Comparison of ENCODE assay signal across 10 mouse cellular contexts in the genomic region with DNA sequence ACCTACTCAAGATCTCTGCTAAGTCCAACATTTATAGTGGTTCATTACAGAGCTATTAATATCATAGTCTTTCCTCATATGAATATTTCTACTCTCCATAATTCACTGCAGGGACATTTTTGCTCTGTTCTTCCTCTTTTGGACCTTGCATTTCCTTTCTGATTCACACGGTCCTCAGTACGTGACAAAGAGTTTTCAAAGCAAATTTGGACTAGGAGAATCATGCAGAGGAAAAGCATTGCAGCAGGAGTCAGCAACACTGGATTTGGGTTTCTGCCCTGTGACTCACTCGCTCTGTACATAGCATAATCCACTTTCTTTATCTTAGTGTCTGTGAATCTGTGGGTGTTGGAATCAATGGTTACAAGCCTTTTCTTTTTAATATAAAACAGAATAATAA.
DNase-seq lines count a peak whose midpoint lies in the region; TF ChIP-seq lines count a peak whose summit lies in the region.
"Had no signal": no experiment of that assay in that cellular context is flagged by ENCODE, and none has a peak within 500 bp of the region (broad histone marks: within the 10 kb centered on the region; RNA-seq: fewer than 3 reads in every experiment).

No protein-coding gene starts in this region.

- no peak for DNase-seq in gastrocnemius, adult 2 months
- no peak for DNase-seq in gastrocnemius, postnatal 10 days
- DNase-seq in right cerebral cortex, postnatal 36 days (ENCODE audit: low spot score in 2 of 2): peak; percentile 26 to 53
- no peak for DNase-seq in right cerebral cortex, postnatal 25 days
- DNase-seq in left cerebral cortex, adult 2 months (ENCODE audit: extremely low spot score in 1 of 2, low spot score in 2 of 2): peak in 1 of 2 experiments; percentile 30
- DNase-seq in telencephalon, adult 2 months (ENCODE audit: low read depth, low spot score): peak; percentile 82
- no peak for DNase-seq in kidney, postnatal 4 days
- DNase-seq in layer of hippocampus, postnatal 14 days (ENCODE audit: low spot score in 2 of 2): no peak
- DNase-seq: cerebellum, postnatal 25 days; lung, adult 18-20 months had no signal

- intact Hi-C loops in gastrocnemius, adult 2 months (cut with DNase I): no loop called here
- intact Hi-C loops in left cerebral cortex, adult 2 months (cut with DNase I): loop anchor here (1.0 to 10.0 kb wide), 6 partner anchors 100 to 307 kb away; a partner anchor contains a TSS

- TF ChIP-seq CTCF in gastrocnemius, adult 2 months (IDR thresholded peaks at IDR 0.05): no peak
- TF ChIP-seq CTCF in left cerebral cortex, adult 2 months (IDR thresholded peaks at IDR 0.05): no peak

- peak overlapping the region; percentile 4; the same call in 1 of the 2 replicates for H3K4me3 ChIP-seq in gastrocnemius, adult 2 months
- no peak overlapping the region for H3K4me3 ChIP-seq in left cerebral cortex, adult 2 months

- peak overlapping the region; percentile 75 for H3K27ac ChIP-seq in gastrocnemius, adult 2 months
- peak overlapping the region; percentile 76 for H3K27ac ChIP-seq in left cerebral cortex, adult 2 months

Comparison
In these comparisons a context has a peak if more than half of its experiments do, and no peak if none do; other contexts are left out.
1. DNase-seq: peak in right cerebral cortex, postnatal 36 days (2 of 2) and telencephalon, adult 2 months (single experiment); none in gastrocnemius, adult 2 months (single experiment), gastrocnemius, postnatal 10 days (single experiment), right cerebral cortex, postnatal 25 days (single experiment), kidney, postnatal 4 days (0 of 2) and layer of hippocampus, postnatal 14 days (0 of 2).